Mouse (Mus musculus): ENCODE measurements at regions not wholly inside any gene's neighbourhood (a gene's known extent, or its start where the extent isn't known, plus 50 kb on each side); places are given as distances from the start of the nearest gene placed in this dataset.

- no peak for DNase-seq (ENCODE audit: low read depth, low spot score)
Measured at GRCm38 (mm10) chr2:82360224-82360623, 307.2 kb downstream of the Zfp804a start.

- DNase-seq (ENCODE audit: low read depth, low spot score), result no peak
Measured at GRCm38 (mm10) chr2:82373152-82373551, 320.1 kb downstream of the Zfp804a start.

GRCm38 (mm10) chr2:82378476-82378875 is 325.5 kb downstream of the Zfp804a start:
- DNase-seq (ENCODE audit: low read depth, low spot score), result no peak

- DNase-seq (ENCODE audit: low read depth, low spot score), result no peak
Measured at GRCm38 (mm10) chr2:82385123-82385522, 332.1 kb downstream of the Zfp804a start.

GRCm38 (mm10) chr2:82387744-82388143 is 334.7 kb downstream of the Zfp804a start:
- DNase-seq (ENCODE audit: low read depth, low spot score), result peak; percentile 10

- no peak for DNase-seq (ENCODE audit: low read depth, low spot score)
Measured at GRCm38 (mm10) chr2:82395426-82395825, 342.4 kb downstream of the Zfp804a start.

- DNase-seq (ENCODE audit: low read depth, low spot score), result no peak
Measured at GRCm38 (mm10) chr2:82445706-82446105, 392.7 kb downstream of the Zfp804a start.

- no peak for DNase-seq (ENCODE audit: low read depth, low spot score)
Measured at GRCm38 (mm10) chr2:82455743-82456142, 402.7 kb downstream of the Zfp804a start.

Measured in A20 (cell line).